Mouse (Mus musculus): ENCODE results near the gene Gal3st2. TPM values are rescaled to one million over a fixed set of nuclear protein-coding genes. Genes with fewer than 3 reads are reported as not detected.
"Not testable (repeated sequence)": the region's sequence is repeated elsewhere in the genome, so short reads cannot be mapped to it uniquely, and the experiment has no call there.

The Gal3st2 gene
- polyA plus RNA-seq, 1 experiment from 2014 or later, result not detected

DNA sequence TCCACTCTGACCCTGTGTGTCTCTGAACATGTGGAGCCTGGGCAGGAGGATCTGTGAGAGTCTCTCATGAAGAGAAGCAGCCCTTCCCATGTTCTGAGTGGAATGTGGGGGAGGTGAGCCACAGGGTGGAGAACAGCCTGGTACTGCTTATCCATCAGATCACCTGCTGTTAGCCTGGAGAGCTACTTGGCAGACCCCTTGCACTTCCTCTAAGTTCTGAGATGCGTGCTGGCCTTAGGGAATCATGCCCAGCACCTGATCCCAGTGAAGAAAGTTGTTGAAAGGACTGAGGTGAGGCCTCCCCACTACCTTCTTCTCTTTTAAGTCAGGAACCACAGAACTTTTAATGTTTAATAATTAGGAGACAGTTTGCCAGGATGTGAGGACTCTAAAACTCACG is 62.0 kb downstream of the Gal3st2 start:
- H3K4me3 ChIP-seq (ENCODE audit: low read depth, low read length); H3K9ac ChIP-seq (ENCODE audit: low read depth, low read length); H3K27me3 ChIP-seq (ENCODE audit: control insufficient read depth, insufficient read depth, low read length); H3K27ac ChIP-seq (ENCODE audit: low read depth, low read length); H3K4me2 ChIP-seq (replicated peaks; ENCODE audit: low read depth, low read length); H3K4me1 ChIP-seq (replicated peaks; ENCODE audit: control insufficient read depth, insufficient read depth, low read length); DNase-seq (ENCODE audit: low spot score); ATAC-seq (ENCODE audit: low FRiP score); H3K9me3 ChIP-seq (ENCODE audit: control insufficient read depth, low read length); H3K36me3 ChIP-seq (ENCODE audit: control insufficient read depth, insufficient read depth, low read length): not testable (repeated sequence)
- 63% methylated on average over 2 of the region's 2 CpGs for WGBS

Other genes starting within 250 kb of the Gal3st2 start
- 227 and 232 TPM in 2 replicates for gene Stk25, start 202.6 kb upstream of the Gal3st2 start, polyA plus RNA-seq (2014; fragmentation: Nextera tagmentation; extraction: Ambion mirVana)
- gene Bok, start 175.6 kb upstream of the Gal3st2 start, polyA plus RNA-seq (2014; fragmentation: Nextera tagmentation; extraction: Ambion mirVana), result 29.4 and 30.6 TPM in 2 replicates
- 89.7 and 101 TPM in 2 replicates for gene Atg4b, start 109.8 kb upstream of the Gal3st2 start, polyA plus RNA-seq (2014; fragmentation: Nextera tagmentation; extraction: Ambion mirVana)
- 34.3 and 43.0 TPM in 2 replicates for gene Thap4, start 106.4 kb upstream of the Gal3st2 start, polyA plus RNA-seq (2014; fragmentation: Nextera tagmentation; extraction: Ambion mirVana)
- 221 and 230 TPM in 2 replicates for gene Dtymk, start 59.4 kb upstream of the Gal3st2 start, polyA plus RNA-seq (2014; fragmentation: Nextera tagmentation; extraction: Ambion mirVana)
- gene Ing5, start 57.3 kb upstream of the Gal3st2 start, polyA plus RNA-seq (2014; fragmentation: Nextera tagmentation; extraction: Ambion mirVana), result 14.7 and 15.0 TPM in 2 replicates
- 9.5 and 11.9 TPM in 2 replicates for gene D2hgdh, start 36.4 kb upstream of the Gal3st2 start, polyA plus RNA-seq (2014; fragmentation: Nextera tagmentation; extraction: Ambion mirVana)
- gene Gal3st2b, start 57.0 kb downstream of the Gal3st2 start, polyA plus RNA-seq (2014; fragmentation: Nextera tagmentation; extraction: Ambion mirVana), result not detected in 2 replicates
- gene Gal3st2c, start 129.2 kb downstream of the Gal3st2 start, polyA plus RNA-seq (2014; fragmentation: Nextera tagmentation; extraction: Ambion mirVana), result not detected in 2 replicates
- not detected in 2 replicates for gene Neu4, start 159.1 kb downstream of the Gal3st2 start, polyA plus RNA-seq (2014; fragmentation: Nextera tagmentation; extraction: Ambion mirVana)
- gene Pdcd1, start 191.2 kb downstream of the Gal3st2 start, polyA plus RNA-seq (2014; fragmentation: Nextera tagmentation; extraction: Ambion mirVana), result 0.13 TPM in 1 of 2 replicates, not detected in the other